In the genomic region with DNA sequence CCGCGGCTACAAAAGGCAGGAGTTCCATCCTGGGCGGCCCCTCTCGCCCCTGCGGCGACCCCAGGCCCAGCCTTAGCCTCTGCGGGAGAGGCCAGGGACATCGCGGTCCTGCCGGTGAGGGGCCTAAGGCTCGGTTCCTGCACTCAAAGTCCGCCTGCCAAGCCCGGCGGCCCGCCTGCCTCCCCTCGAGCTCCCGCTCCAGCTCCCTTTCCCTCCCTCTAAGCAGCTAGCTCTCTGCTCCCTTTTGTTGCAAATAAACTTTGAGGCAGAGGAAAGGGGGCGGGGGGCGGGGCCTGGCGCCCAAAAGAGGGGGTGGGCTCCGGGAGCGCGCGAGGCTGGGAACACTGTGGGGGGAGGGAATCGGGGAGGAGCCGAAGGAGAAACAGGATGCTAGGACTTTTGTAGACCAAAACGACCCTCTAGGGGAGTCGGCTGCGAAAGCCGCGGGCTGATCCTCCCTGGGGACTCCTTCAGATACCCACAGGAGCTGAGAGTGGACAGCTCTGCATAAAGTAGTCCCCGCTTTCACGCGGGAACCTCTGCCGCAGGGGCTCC, we compare ENCODE assay signal across 8 mouse cellular contexts. TPM values are rescaled to one million over a fixed set of nuclear protein-coding genes. Genes with fewer than 3 reads are reported as not detected.
DNase-seq lines count a peak whose midpoint lies in the region; ATAC-seq and TF ChIP-seq lines count a peak whose summit lies in the region.

TSS of gene Arhgef17 (minus strand) at position 182 of the 555 bp plus-strand sequence.

- H3K9ac ChIP-seq in hindbrain, embryonic 15.5 days = peak within 1 kb of the TSS; percentile 27
- peak within 1 kb of the TSS; percentile 76 for H3K9ac ChIP-seq in neural tube, embryonic 13.5 days

- H3K4me2 ChIP-seq in hindbrain, embryonic 15.5 days = peak within 1 kb of the TSS; percentile 87
- peak within 1 kb of the TSS; percentile 77 for H3K4me2 ChIP-seq in neural tube, embryonic 13.5 days

- H3K9me3 ChIP-seq in hindbrain, embryonic 15.5 days = no peaks in the 10 kb centered on the region
- H3K9me3 ChIP-seq in neural tube, embryonic 13.5 days = no peaks in the 10 kb centered on the region

- WGBS in hindbrain, embryonic 15.5 days = under 1% methylated on average over 35 of the region's 35 CpGs
- 0% methylated on average over 30 of the region's 35 CpGs for WGBS in neural tube, embryonic 13.5 days

- peak within 1 kb of the TSS; percentile 68 for H3K4me3 ChIP-seq in layer of hippocampus, adult 2 months
- H3K4me3 ChIP-seq in hindbrain, embryonic 15.5 days = peak within 1 kb of the TSS; percentile 50
- H3K4me3 ChIP-seq in neural tube, embryonic 13.5 days = peak within 1 kb of the TSS; percentile 54

- peaks cover 39% of the 10 kb centered on the region for H3K4me1 ChIP-seq in hindbrain, embryonic 15.5 days (replicated peaks)
- peaks cover 57% of the 10 kb centered on the region for H3K4me1 ChIP-seq in neural tube, embryonic 13.5 days (replicated peaks)

- peak; percentile 73 for ATAC-seq in hindbrain, embryonic 15.5 days (ENCODE audit: low FRiP score, low read depth)
- peak; percentile 77 for ATAC-seq in neural tube, embryonic 13.5 days (ENCODE audit: low read depth)

- no peak for TF ChIP-seq CTCF in layer of hippocampus, adult 2 months (conservative IDR thresholded peaks at IDR 0.05)

- H3K27ac ChIP-seq in layer of hippocampus, adult 2 months = peak within 1 kb of the TSS; percentile 87
- peak within 1 kb of the TSS; percentile 68 for H3K27ac ChIP-seq in hindbrain, embryonic 15.5 days (replicated peaks)
- H3K27ac ChIP-seq in neural tube, embryonic 13.5 days (replicated peaks) = peak within 1 kb of the TSS; percentile 83

- DNase-seq in layer of hippocampus, adult 2 months (ENCODE audit: low spot score in 2 of 2) = no peak
- DNase-seq in layer of hippocampus, adult 9-10 months (ENCODE audit: low spot score) = no peak
- DNase-seq in adrenal gland, postnatal 4 days (ENCODE audit: low spot score in 2 of 2) = peak in 1 of 2 experiments; percentile 50
- no peak for DNase-seq in gastrocnemius, adult 8-10 months (ENCODE audit: low spot score in 2 of 2)
- peak; percentile 79 for DNase-seq in liver
- no peak for DNase-seq in MN1 (ENCODE audit: low spot score)

- peaks cover 42% of the 10 kb centered on the region for H3K27me3 ChIP-seq in hindbrain, embryonic 15.5 days
- H3K27me3 ChIP-seq in neural tube, embryonic 13.5 days = peaks cover 49% of the 10 kb centered on the region

- no peaks in the 10 kb centered on the region for H3K36me3 ChIP-seq in hindbrain, embryonic 15.5 days
- H3K36me3 ChIP-seq in neural tube, embryonic 13.5 days = no peaks in the 10 kb centered on the region

RNA-seq across cellular contexts. Expression of gene Arhgef17, which starts in this region (rescaled TPM):
- 100 to 1,000 TPM; 163 to 171 TPM for total RNA-seq in layer of hippocampus, adult 2 months (2021)
- total RNA-seq in adrenal gland, postnatal 4 days (2021) = 10 to 100 TPM; 73.3 to 79.3 TPM
- total RNA-seq in gastrocnemius, adult 8-10 months (2022) = 10 to 100 TPM; 33.5 to 44.3 (median 38.1) TPM
- polyA plus RNA-seq in hindbrain, embryonic 15.5 days (2015; fragmentation: Nextera tagmentation; extraction: Ambion mirVana) = 12.9 and 14.6 TPM in 2 replicates
- polyA plus RNA-seq in neural tube, embryonic 13.5 days (2015; fragmentation: Nextera tagmentation; extraction: Ambion mirVana) = 6.7 and 7.0 TPM in 2 replicates
